Mouse (Mus musculus) thymus, adult 2 months (tissue): ENCODE measurements around the gene Gm28305.

Experiments
- CTCF ChIP-seq: fragments of 200-500 bp; IDR thresholded peaks from 2 replicates; pipeline ENCODE4 v1.5.1; 2012; ENCODE audit warnings: mild to moderate bottlenecking, control low read depth, low read length, moderate library complexity, borderline replicate concordance; ENCODE audit not compliant: control insufficient read depth, poor library complexity, insufficient read depth; ENCODE audit errors: extremely low read depth
- POLR2A ChIP-seq: fragments of 200-500 bp; IDR thresholded peaks from 2 replicates; pipeline ENCODE4 v1.6.1; 2012; ENCODE audit warnings: mild to moderate bottlenecking, low read length, control low read depth, moderate library complexity; ENCODE audit not compliant: control insufficient read depth, poor library complexity, insufficient read depth; ENCODE audit errors: extremely low read depth

- TF ChIP-seq CTCF (no peak), POLR2A (no peak)
Measured at GRCm38 (mm10) chr9:104102901-104103300, 62.4 kb downstream of the Gm28305 start.
